Mouse (Mus musculus): ENCODE measurements around the gene Cyp2d22. TPM values are rescaled to one million over a fixed set of nuclear protein-coding genes. Genes with fewer than 3 reads are reported as not detected.
"Not testable (repeated sequence)": the region's sequence is repeated elsewhere in the genome, so short reads cannot be mapped to it uniquely, and the experiment has no call there.

Gene Cyp2d22
- polyA plus RNA-seq, 1 experiment from 2014 or later, result 9.5 TPM

- H3K9ac ChIP-seq; H3K4me2 ChIP-seq (replicated peaks); ATAC-seq (ENCODE audit: low FRiP score, low read depth); H3K27me3 ChIP-seq; H3K4me1 ChIP-seq; H3K4me3 ChIP-seq; H3K9me3 ChIP-seq; H3K36me3 ChIP-seq; H3K27ac ChIP-seq: not testable (repeated sequence)
- WGBS, result 81% methylated on average over 3 of the region's 3 CpGs
Observed at GRCm38 (mm10) chr15:82395955-82396354, 15.9 kb upstream of the Cyp2d22 start.

- not testable (repeated sequence) for H3K4me1 ChIP-seq; H3K27me3 ChIP-seq; H3K9me3 ChIP-seq; ATAC-seq (ENCODE audit: low FRiP score, low read depth); H3K4me2 ChIP-seq (replicated peaks); H3K36me3 ChIP-seq; H3K27ac ChIP-seq; H3K9ac ChIP-seq; H3K4me3 ChIP-seq
- 83% methylated on average over 2 of the region's 2 CpGs for WGBS
Observed at GRCm38 (mm10) chr15:82393922-82394321, 13.9 kb upstream of the Cyp2d22 start, which contains the start of gene Cyp2d11. TSS of gene Cyp2d11 (minus strand) at chr15:82394022.

- not testable (repeated sequence) for H3K4me3 ChIP-seq; H3K27me3 ChIP-seq; H3K36me3 ChIP-seq; H3K4me2 ChIP-seq (replicated peaks); H3K9me3 ChIP-seq; H3K4me1 ChIP-seq; H3K27ac ChIP-seq; ATAC-seq (ENCODE audit: low FRiP score, low read depth); H3K9ac ChIP-seq
- 91% methylated on average over 10 of the region's 10 CpGs for WGBS
Observed at GRCm38 (mm10) chr15:82389916-82390315, 9.9 kb upstream of the Cyp2d22 start.

GRCm38 (mm10) chr15:82385729-82386128, 5.7 kb upstream of the Cyp2d22 start:
- WGBS, result 94% methylated on average over 2 of the region's 2 CpGs
- Histone ChIP-seq H3K4me2 (replicated peaks) (no peak overlapping the region), H3K9me3 (no peaks in the 10 kb centered on the region), H3K4me3 (no peak overlapping the region), H3K27ac (no peak overlapping the region), H3K9ac (no peak overlapping the region), H3K4me1 (peaks cover 5% of the 10 kb centered on the region; the same call in 1 of the 2 replicates), H3K27me3 (no peaks in the 10 kb centered on the region), H3K36me3 (no peaks in the 10 kb centered on the region)
- ATAC-seq (ENCODE audit: low FRiP score, low read depth), result no peak

- no peak overlapping the region for H3K9ac ChIP-seq
- no peak overlapping the region for H3K4me3 ChIP-seq
- peaks cover 11% of the 10 kb centered on the region; the same call in 1 of the 2 replicates for H3K4me1 ChIP-seq
- no peak for ATAC-seq (ENCODE audit: low FRiP score, low read depth)
- H3K9me3 ChIP-seq, result no peaks in the 10 kb centered on the region
- no peak overlapping the region for H3K27ac ChIP-seq
- no peak overlapping the region for H3K4me2 ChIP-seq (replicated peaks)
- H3K36me3 ChIP-seq, result no peaks in the 10 kb centered on the region
- 96% methylated on average over 2 of the region's 2 CpGs for WGBS
- H3K27me3 ChIP-seq, result no peaks in the 10 kb centered on the region
Observed at GRCm38 (mm10) chr15:82382441-82382840, 2.4 kb upstream of the Cyp2d22 start.

- Histone ChIP-seq H3K4me3 (peak overlapping the region; percentile 54), H3K9me3 (no peaks in the 10 kb centered on the region), H3K4me2 (replicated peaks) (peak overlapping the region; percentile 78), H3K27ac (no peak overlapping the region), H3K36me3 (no peaks in the 10 kb centered on the region), H3K27me3 (no peaks in the 10 kb centered on the region), H3K9ac (peak overlapping the region; percentile 45), H3K4me1 (peaks cover 19% of the 10 kb centered on the region; the same call in 1 of the 2 replicates)
- ATAC-seq (ENCODE audit: low FRiP score, low read depth), result no peak
- WGBS, result 41% methylated on average over 7 of the region's 7 CpGs
Observed at GRCm38 (mm10) chr15:82380714-82381062, 628 bp upstream of the Cyp2d22 start.

- Histone ChIP-seq H3K9ac (peak overlapping the region; percentile 66), H3K4me3 (peak overlapping the region; percentile 54), H3K27ac (no peak overlapping the region; the same call in 1 of the 2 replicates), H3K4me1 (peaks cover 19% of the 10 kb centered on the region; the same call in 1 of the 2 replicates), H3K9me3 (no peaks in the 10 kb centered on the region), H3K36me3 (no peaks in the 10 kb centered on the region), H3K27me3 (no peaks in the 10 kb centered on the region), H3K4me2 (replicated peaks) (peak overlapping the region; percentile 78)
- 23% methylated on average over 7 of the region's 7 CpGs for WGBS
- ATAC-seq (ENCODE audit: low FRiP score, low read depth), result no peak
Observed at GRCm38 (mm10) chr15:82379511-82379870, 569 bp downstream of the Cyp2d22 start.

GRCm38 (mm10) chr15:82378261-82379180, 1.5 kb downstream of the Cyp2d22 start:
- Histone ChIP-seq H3K4me2 (replicated peaks) (no peak overlapping the region; the same call in 1 of the 2 replicates), H3K9me3 (no peaks in the 10 kb centered on the region), H3K4me3 (no peak overlapping the region), H3K4me1 (peaks cover 19% of the 10 kb centered on the region; the same call in 1 of the 2 replicates), H3K27ac (no peak overlapping the region), H3K9ac (no peak overlapping the region), H3K27me3 (no peaks in the 10 kb centered on the region), H3K36me3 (no peaks in the 10 kb centered on the region)
- 56% methylated on average over 15 of the region's 15 CpGs for WGBS
- ATAC-seq (ENCODE audit: low FRiP score, low read depth), result no peak

GRCm38 (mm10) chr15:82377701-82378100, 2.4 kb downstream of the Cyp2d22 start:
- Histone ChIP-seq H3K4me3 (no peak overlapping the region), H3K4me2 (replicated peaks) (no peak overlapping the region), H3K27ac (no peak overlapping the region), H3K4me1 (peaks cover 19% of the 10 kb centered on the region; the same call in 1 of the 2 replicates), H3K9ac (no peak overlapping the region), H3K36me3 (no peaks in the 10 kb centered on the region), H3K27me3 (no peaks in the 10 kb centered on the region), H3K9me3 (no peaks in the 10 kb centered on the region)
- 84% methylated on average over 5 of the region's 5 CpGs for WGBS
- no peak for ATAC-seq (ENCODE audit: low FRiP score, low read depth)

GRCm38 (mm10) chr15:82376393-82377138, 3.5 kb downstream of the Cyp2d22 start:
- H3K9ac ChIP-seq, result no peak overlapping the region
- H3K4me3 ChIP-seq, result no peak overlapping the region
- WGBS, result 76% methylated on average over 17 of the region's 17 CpGs
- no peak overlapping the region for H3K27ac ChIP-seq
- H3K9me3 ChIP-seq, result no peaks in the 10 kb centered on the region
- no peak for ATAC-seq (ENCODE audit: low FRiP score, low read depth)
- H3K4me2 ChIP-seq (replicated peaks), result no peak overlapping the region
- no peaks in the 10 kb centered on the region for H3K36me3 ChIP-seq
- H3K27me3 ChIP-seq, result no peaks in the 10 kb centered on the region
- H3K4me1 ChIP-seq, result peaks cover 19% of the 10 kb centered on the region; the same call in 1 of the 2 replicates

- no peak overlapping the region for H3K9ac ChIP-seq
- no peak overlapping the region for H3K4me2 ChIP-seq (replicated peaks)
- no peak for ATAC-seq (ENCODE audit: low FRiP score, low read depth)
- H3K27me3 ChIP-seq, result no peaks in the 10 kb centered on the region
- H3K4me3 ChIP-seq, result no peak overlapping the region
- H3K4me1 ChIP-seq, result peaks cover 16% of the 10 kb centered on the region; the same call in 1 of the 2 replicates
- no peak overlapping the region for H3K27ac ChIP-seq
- H3K36me3 ChIP-seq, result no peaks in the 10 kb centered on the region
- 92% methylated on average over 9 of the region's 9 CpGs for WGBS
- H3K9me3 ChIP-seq, result no peaks in the 10 kb centered on the region
Observed at GRCm38 (mm10) chr15:82375855-82376254, 4.2 kb downstream of the Cyp2d22 start.

GRCm38 (mm10) chr15:82374437-82374836, 5.6 kb downstream of the Cyp2d22 start:
- no peak for ATAC-seq (ENCODE audit: low FRiP score, low read depth)
- no peak overlapping the region for H3K27ac ChIP-seq
- H3K4me1 ChIP-seq, result peaks cover 11% of the 10 kb centered on the region; the same call in 1 of the 2 replicates
- H3K9ac ChIP-seq, result no peak overlapping the region
- no peaks in the 10 kb centered on the region for H3K27me3 ChIP-seq
- 78% methylated on average over 5 of the region's 5 CpGs for WGBS
- no peak overlapping the region for H3K4me3 ChIP-seq
- H3K9me3 ChIP-seq, result no peaks in the 10 kb centered on the region
- H3K36me3 ChIP-seq, result no peaks in the 10 kb centered on the region
- H3K4me2 ChIP-seq (replicated peaks), result no peak overlapping the region
